Mouse (Mus musculus) megakaryocyte, embryonic 14.5 days (primary cell): ENCODE data around the gene Egfl6. TPM values are rescaled to one million over a fixed set of nuclear protein-coding genes. Genes with fewer than 3 reads are reported as not detected.
A peak's percentile ranks its signal among the peaks of the same experiment; 100 is the strongest.

Experiments used
- H3K27me3 ChIP-seq: replicated peaks from 2 replicates; pipeline ENCODE3; 2012; ENCODE audit warnings: inconsistent platforms
- H3K36me3 ChIP-seq: replicated peaks from 2 replicates; pipeline ENCODE3; 2012; ENCODE audit warnings: low read length, inconsistent platforms, mixed read lengths
- H3K4me1 ChIP-seq: 2 replicates; pipeline ENCODE4 v1.6.1; 2012; ENCODE audit warnings: inconsistent platforms
- H3K4me3 ChIP-seq: replicated peaks from 2 replicates; pipeline ENCODE3; 2012; ENCODE audit warnings: moderate library complexity, mild to moderate bottlenecking, inconsistent platforms
- H3K9me3 ChIP-seq: 2 replicates; pipeline ENCODE4 v1.6.1; 2012; ENCODE audit warnings: inconsistent platforms
- FLI1 ChIP-seq: IDR thresholded peaks from 2 replicates; pipeline ENCODE4 v1.6.1; 2012; ENCODE audit warnings: low read length, inconsistent platforms, mixed read lengths
- GATA1 ChIP-seq: IDR thresholded peaks from 3 replicates; pipeline ENCODE4 v1.6.1; 2012; ENCODE audit warnings: mixed read lengths, low read length, inconsistent platforms, borderline replicate concordance
- polyA plus RNA-seq: library from polyadenylated mRNA; stranded (reverse); fragments of >175 nt; gene quantifications from 2 replicates; pipeline ENCODE4 v1.2.3, GENCODE M21; 2012; ENCODE audit warnings: low replicate concordance; ENCODE audit not compliant: insufficient read depth

Gene Egfl6
- polyA plus RNA-seq, 1 experiment, result not detected

DNA sequence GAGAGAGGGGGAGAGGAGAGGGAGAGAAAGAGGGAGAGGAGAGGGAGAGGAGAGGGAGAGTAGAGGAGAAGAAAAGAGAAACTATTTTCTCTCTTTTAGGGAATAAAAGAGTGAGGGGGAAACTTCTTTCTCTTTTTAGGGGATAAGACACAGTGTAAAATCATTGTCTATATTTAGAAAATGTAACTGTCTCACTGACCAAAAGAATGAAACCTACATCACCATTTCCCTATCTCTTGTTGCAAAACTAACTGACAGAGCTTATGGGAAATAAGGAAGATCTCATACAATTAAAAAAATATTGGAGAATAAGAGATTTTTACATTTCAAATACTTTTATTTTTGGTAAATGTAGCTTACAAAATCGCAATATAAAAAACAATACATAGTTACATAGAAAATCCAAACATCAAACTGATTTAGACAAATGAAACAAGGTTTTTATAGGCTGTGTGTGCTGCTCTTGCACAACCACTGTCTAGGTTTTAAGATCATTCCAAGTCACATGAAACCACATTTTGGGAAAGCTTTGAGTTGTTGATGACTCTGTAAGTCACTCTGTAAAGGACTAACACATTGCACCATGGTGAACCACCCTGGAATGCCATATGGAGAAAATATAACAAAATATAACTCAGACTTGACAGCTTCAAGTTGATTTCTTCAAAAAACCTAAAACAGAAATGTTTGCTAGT is 85.9 kb downstream of the Egfl6 start:
- no peak overlapping the region for H3K4me3 ChIP-seq
- no peak for TF ChIP-seq FLI1
- no peak for TF ChIP-seq GATA1

GRCm38 (mm10) chrX:166497771-166498170 is 87.7 kb downstream of the Egfl6 start:
- Histone ChIP-seq H3K9me3 (no peaks in the 10 kb centered on the region), H3K27me3 (no peaks in the 10 kb centered on the region), H3K4me3 (peak overlapping the region; percentile 53), H3K4me1 (peaks cover 18% of the 10 kb centered on the region; the same call in 1 of the 2 replicates), H3K36me3 (peaks cover 15% of the 10 kb centered on the region)
- TF ChIP-seq GATA1, result no peak
- TF ChIP-seq FLI1, result no peak

More for the DNA sequence above, 85.9 kb downstream of the Egfl6 start:
- H3K36me3 ChIP-seq, result peaks cover 33% of the 10 kb centered on the region
- peaks cover 21% of the 10 kb centered on the region; the same call in 1 of the 2 replicates for H3K4me1 ChIP-seq
- H3K9me3 ChIP-seq, result no peaks in the 10 kb centered on the region
- peaks cover 3% of the 10 kb centered on the region for H3K27me3 ChIP-seq

DNA sequence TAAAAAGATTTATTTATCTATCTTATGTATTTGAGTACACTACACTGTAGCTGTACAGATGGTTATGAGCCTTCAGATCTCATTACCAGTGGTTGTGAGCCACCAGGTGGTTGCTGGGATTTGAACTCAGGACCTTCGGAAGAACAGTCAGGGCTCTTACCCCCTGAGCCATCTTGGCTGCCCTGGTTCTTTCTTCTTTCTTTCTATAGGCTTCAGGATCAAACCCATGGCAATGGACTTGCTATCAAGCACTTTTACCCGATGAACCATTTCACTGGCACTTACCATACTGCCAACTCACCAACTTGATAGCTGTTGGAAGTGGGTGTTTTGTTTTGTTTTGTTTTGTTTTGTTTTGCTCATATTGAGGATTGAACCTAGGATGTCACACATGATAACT is 90.5 kb downstream of the Egfl6 start:
- Histone ChIP-seq H3K4me1 (peaks cover 18% of the 10 kb centered on the region; the same call in 1 of the 2 replicates), H3K27me3 (no peaks in the 10 kb centered on the region), H3K4me3 (no peak overlapping the region), H3K9me3 (no peaks in the 10 kb centered on the region), H3K36me3 (no peaks in the 10 kb centered on the region)
- TF ChIP-seq FLI1 (no peak), GATA1 (no peak)

DNA sequence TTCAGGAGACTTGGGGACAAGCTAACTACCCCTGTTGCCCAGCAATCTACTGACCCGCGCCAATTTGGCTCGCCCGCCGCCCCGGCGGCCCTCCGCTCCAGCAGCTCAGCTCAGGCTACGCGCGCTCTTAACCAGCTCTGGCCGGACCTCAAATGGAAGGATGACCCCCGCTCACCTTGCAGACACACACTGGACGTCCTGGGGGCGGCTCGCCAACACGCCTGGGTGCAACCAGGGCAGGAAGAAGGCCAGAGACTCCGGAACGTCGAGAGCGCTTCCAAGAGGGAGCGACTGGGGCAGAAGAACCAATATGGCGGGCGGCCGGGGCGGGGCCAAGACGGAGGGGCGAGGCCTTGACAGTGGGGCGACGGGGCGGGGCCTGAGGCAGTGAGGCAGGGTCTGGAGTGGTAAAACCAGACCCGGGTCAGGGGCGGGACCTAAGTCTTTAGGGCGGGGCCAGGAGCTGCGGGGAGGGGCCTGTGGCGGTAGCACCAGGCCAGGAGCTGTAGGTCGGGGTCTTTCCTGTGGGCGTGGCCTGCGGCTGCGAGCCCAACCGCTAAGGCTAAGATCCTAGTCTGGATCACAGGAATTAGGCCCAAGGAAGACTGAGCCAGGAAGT is 106.0 kb downstream of the Egfl6 start, which contains the start of gene Rab9:
TSS of gene Rab9 (minus strand) at position 503 of the 619 bp plus-strand sequence.
- Histone ChIP-seq H3K4me1 (peaks cover 23% of the 10 kb centered on the region), H3K9me3 (0 out of 2 replicates have a peak, but pooled peaks cover 6% of the 10 kb centered on the region)
- no peak for TF ChIP-seq FLI1
- no peak for TF ChIP-seq GATA1

GRCm38 (mm10) chrX:166478631-166479364 is 106.7 kb downstream of the Egfl6 start:
- Histone ChIP-seq H3K36me3 (peaks cover 24% of the 10 kb centered on the region), H3K4me3 (peak overlapping the region; percentile 92), H3K4me1 (peaks cover 30% of the 10 kb centered on the region), H3K9me3 (0 out of 2 replicates have a peak, but pooled peaks cover 6% of the 10 kb centered on the region), H3K27me3 (peaks cover 2% of the 10 kb centered on the region)
- no peak for TF ChIP-seq GATA1

More for the DNA sequence above, 106.0 kb downstream of the Egfl6 start, which contains the start of gene Rab9:
- peak within 1 kb of the TSS; percentile 92 for H3K4me3 ChIP-seq
- H3K36me3 ChIP-seq, result peaks cover 21% of the 10 kb centered on the region
- peaks cover 2% of the 10 kb centered on the region for H3K27me3 ChIP-seq

- 0 out of 2 replicates have a peak, but pooled peaks cover 6% of the 10 kb centered on the region for H3K9me3 ChIP-seq
- H3K4me3 ChIP-seq, result no peak overlapping the region
- TF ChIP-seq FLI1 (no peak), GATA1 (no peak)
- peaks cover 2% of the 10 kb centered on the region for H3K27me3 ChIP-seq
- peaks cover 38% of the 10 kb centered on the region for H3K4me1 ChIP-seq
- peaks cover 24% of the 10 kb centered on the region for H3K36me3 ChIP-seq
Measured at GRCm38 (mm10) chrX:166477393-166477792, 108.1 kb downstream of the Egfl6 start.

Other genes with a start within 250 kb of the Egfl6 start
- gene Trappc2, start 145.1 kb downstream of the Egfl6 start, polyA plus RNA-seq, result 2.3 TPM in 1 of 2 replicates, not detected in the other
- 1.1 and 1.6 TPM in 2 replicates for gene Ofd1, start 145.0 kb downstream of the Egfl6 start, polyA plus RNA-seq
- gene Rab9, start 105.9 kb downstream of the Egfl6 start, polyA plus RNA-seq, result 5.3 TPM in 1 of 2 replicates, not detected in the other
- gene Tceanc, start 67.2 kb downstream of the Egfl6 start, polyA plus RNA-seq, result 0.54 TPM in 1 of 2 replicates, not detected in the other